Mouse (Mus musculus): Measurements from ENCODE around the gene C1ql1. TPM values are rescaled to one million over a fixed set of nuclear protein-coding genes. Genes with fewer than 3 reads are reported as not detected.

Gene C1ql1
- polyA plus RNA-seq, 1 experiment from 2014 or later = 7.9 TPM

DNA sequence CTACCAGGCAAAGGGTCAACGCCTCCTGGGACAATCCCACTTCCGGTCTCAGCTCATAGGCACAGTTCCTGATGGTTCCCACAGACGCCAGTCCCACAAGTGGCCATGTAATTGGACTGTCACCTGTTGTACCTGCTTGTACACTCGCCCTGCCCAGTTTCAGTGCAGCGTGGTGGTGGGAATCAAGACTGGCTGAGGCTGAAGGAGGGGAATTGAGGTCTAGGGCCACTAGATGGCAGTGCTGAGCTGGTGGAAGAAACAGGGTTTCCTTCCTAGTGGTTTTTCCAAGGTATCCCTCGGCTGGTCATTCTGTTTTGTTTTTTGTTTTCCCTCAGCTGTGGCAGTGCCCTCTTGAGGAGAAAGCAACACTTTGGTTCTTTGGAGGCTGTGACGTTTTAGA, 45.7 kb downstream of the C1ql1 start, which contains the start of gene Gfap:
Gene Gfap (minus strand): TSS at position 150 of the 400 bp plus-strand sequence.
- ATAC-seq = no peak; the same call in 1 of the 2 replicates
- H3K4me3 ChIP-seq (ENCODE audit: low read depth, low read length) = no peak within 1 kb of the TSS
- no peak within 1 kb of the TSS for H3K4me2 ChIP-seq (ENCODE audit: low read length)
- peaks cover 4% of the 10 kb centered on the region; the same call in 1 of the 2 replicates for H3K4me1 ChIP-seq (ENCODE audit: control insufficient read depth, insufficient read depth, low read length)
- WGBS = 13% methylated on average over 7 of the region's 7 CpGs
- no peak within 1 kb of the TSS for H3K9ac ChIP-seq (ENCODE audit: low read depth, low read length)
- H3K9me3 ChIP-seq (replicated peaks; ENCODE audit: control insufficient read depth, low read length, poor library complexity, severe bottlenecking) = no peaks in the 10 kb centered on the region
- H3K27ac ChIP-seq (ENCODE audit: low read length) = no peak within 1 kb of the TSS
- no peaks in the 10 kb centered on the region; the same call in 1 of the 2 replicates for H3K27me3 ChIP-seq (ENCODE audit: control insufficient read depth, insufficient read depth, low read depth, low read length)
- H3K36me3 ChIP-seq (ENCODE audit: control insufficient read depth, insufficient read depth, low read length) = no peaks in the 10 kb centered on the region

DNA sequence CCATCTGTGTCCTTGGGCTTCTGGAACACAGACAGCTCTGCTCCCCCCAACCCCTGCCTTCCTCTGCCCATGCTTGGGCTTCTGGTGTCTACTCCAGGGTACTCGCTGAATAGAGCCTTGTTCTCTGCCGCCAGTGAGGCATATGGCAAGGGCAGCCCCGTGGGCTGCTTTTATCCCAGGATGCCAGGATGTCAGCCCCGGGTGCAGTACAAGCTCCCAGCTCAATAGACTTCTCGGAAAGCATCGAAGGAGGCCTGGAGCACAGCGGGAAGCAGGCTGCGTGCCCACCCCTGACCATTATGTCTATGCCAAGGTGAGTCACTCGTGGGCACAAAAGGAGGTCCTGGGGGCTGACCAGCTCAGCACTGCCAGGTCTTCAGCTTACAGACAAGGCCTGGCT, 48.1 kb downstream of the C1ql1 start:
- Histone ChIP-seq H3K4me1 (ENCODE audit: control insufficient read depth, insufficient read depth, low read length) (0 out of 2 replicates have a peak, but pooled peaks cover 2% of the 10 kb centered on the region), H3K4me2 (ENCODE audit: low read length) (no peak overlapping the region), H3K27me3 (ENCODE audit: control insufficient read depth, insufficient read depth, low read depth, low read length) (peaks cover 12% of the 10 kb centered on the region), H3K27ac (ENCODE audit: low read length) (no peak overlapping the region), H3K9ac (ENCODE audit: low read depth, low read length) (no peak overlapping the region), H3K36me3 (ENCODE audit: control insufficient read depth, insufficient read depth, low read length) (no peaks in the 10 kb centered on the region), H3K4me3 (ENCODE audit: low read depth, low read length) (no peak overlapping the region), H3K9me3 (replicated peaks; ENCODE audit: control insufficient read depth, low read length, poor library complexity, severe bottlenecking) (no peaks in the 10 kb centered on the region)
- peak; percentile 81 for ATAC-seq
- WGBS = 54% methylated on average over 9 of the region's 9 CpGs

DNA sequence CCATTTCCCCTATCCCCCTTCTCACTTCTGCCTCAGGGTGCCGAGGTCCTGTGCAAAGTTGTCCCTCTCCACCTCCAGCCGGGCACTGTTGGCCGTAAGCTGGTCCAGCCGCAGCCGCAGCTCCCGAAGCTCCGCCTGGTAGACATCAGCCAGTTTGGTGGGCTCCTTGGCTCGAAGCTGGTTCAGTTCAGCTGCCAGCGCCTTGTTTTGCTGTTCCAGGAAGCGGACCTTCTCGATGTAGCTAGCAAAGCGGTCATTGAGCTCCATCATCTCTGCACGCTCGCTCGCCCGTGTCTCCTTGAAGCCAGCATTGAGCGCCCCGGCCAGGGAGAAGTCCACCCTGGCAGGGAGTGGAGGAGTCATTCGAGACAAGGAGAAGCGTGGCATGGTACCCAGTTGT, 49.8 kb downstream of the C1ql1 start:
- Histone ChIP-seq H3K4me3 (ENCODE audit: low read depth, low read length) (no peak overlapping the region), H3K4me2 (ENCODE audit: low read length) (no peak overlapping the region), H3K36me3 (ENCODE audit: control insufficient read depth, insufficient read depth, low read length) (no peaks in the 10 kb centered on the region), H3K27me3 (ENCODE audit: control insufficient read depth, insufficient read depth, low read depth, low read length) (peaks cover 26% of the 10 kb centered on the region), H3K4me1 (ENCODE audit: control insufficient read depth, insufficient read depth, low read length) (peaks cover 4% of the 10 kb centered on the region; the same call in 1 of the 2 replicates), H3K9me3 (replicated peaks; ENCODE audit: control insufficient read depth, low read length, poor library complexity, severe bottlenecking) (no peaks in the 10 kb centered on the region), H3K9ac (ENCODE audit: low read depth, low read length) (no peak overlapping the region), H3K27ac (ENCODE audit: low read length) (no peak overlapping the region)
- no peak for ATAC-seq
- 76% methylated on average over 20 of the region's 20 CpGs for WGBS

DNA sequence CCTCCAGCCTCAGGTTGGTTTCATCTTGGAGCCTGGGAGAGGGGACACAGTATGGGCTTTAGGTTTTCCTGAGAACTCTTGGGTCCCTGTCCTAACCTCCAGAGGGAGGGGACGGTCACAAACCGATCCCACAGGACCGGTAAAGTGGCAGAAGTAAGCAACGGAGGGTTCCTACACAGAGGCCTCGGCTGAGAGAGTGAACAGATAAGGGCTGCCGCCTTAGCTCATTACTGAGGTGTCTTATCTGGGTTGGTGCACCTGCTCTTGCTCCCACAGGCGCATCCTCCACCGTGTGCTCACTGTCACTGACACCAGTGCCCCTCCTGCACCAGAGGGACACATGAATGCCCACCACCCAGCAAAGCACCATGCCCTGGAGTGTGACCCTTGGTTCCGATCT, 50.7 kb downstream of the C1ql1 start:
- 85% methylated on average over 9 of the region's 9 CpGs for WGBS
- no peak overlapping the region for H3K4me3 ChIP-seq (ENCODE audit: low read depth, low read length)
- no peak for ATAC-seq
- H3K36me3 ChIP-seq (ENCODE audit: control insufficient read depth, insufficient read depth, low read length) = no peaks in the 10 kb centered on the region
- no peaks in the 10 kb centered on the region for H3K9me3 ChIP-seq (replicated peaks; ENCODE audit: control insufficient read depth, low read length, poor library complexity, severe bottlenecking)
- H3K9ac ChIP-seq (ENCODE audit: low read depth, low read length) = no peak overlapping the region
- H3K4me2 ChIP-seq (ENCODE audit: low read length) = no peak overlapping the region
- H3K27ac ChIP-seq (ENCODE audit: low read length) = no peak overlapping the region
- H3K4me1 ChIP-seq (ENCODE audit: control insufficient read depth, insufficient read depth, low read length) = peaks cover 4% of the 10 kb centered on the region; the same call in 1 of the 2 replicates
- H3K27me3 ChIP-seq (ENCODE audit: control insufficient read depth, insufficient read depth, low read depth, low read length) = peaks cover 28% of the 10 kb centered on the region

DNA sequence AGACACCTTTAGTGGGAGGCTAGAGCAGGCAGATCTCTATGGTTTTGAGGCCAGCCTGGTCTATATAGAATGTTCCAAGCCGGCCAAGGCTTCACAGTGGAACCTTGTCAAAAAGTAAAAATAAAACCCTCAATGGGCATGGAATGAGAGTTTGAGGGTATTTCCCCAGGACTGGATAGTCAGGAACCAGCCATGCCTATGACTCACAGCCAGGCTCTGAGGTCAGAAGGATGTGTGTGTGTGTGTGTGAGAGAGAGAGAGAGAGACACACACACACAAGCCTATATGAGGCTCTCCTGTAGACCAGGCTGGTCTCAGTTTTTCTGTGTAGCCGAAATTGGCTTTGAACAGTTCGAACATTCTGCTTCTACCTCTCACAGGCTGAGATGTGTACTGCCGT, 51.8 kb downstream of the C1ql1 start:
- Histone ChIP-seq H3K9me3 (replicated peaks; ENCODE audit: control insufficient read depth, low read length, poor library complexity, severe bottlenecking) (no peaks in the 10 kb centered on the region), H3K9ac (ENCODE audit: low read depth, low read length) (no peak overlapping the region), H3K4me3 (ENCODE audit: low read depth, low read length) (no peak overlapping the region), H3K36me3 (ENCODE audit: control insufficient read depth, insufficient read depth, low read length) (no peaks in the 10 kb centered on the region), H3K27ac (ENCODE audit: low read length) (no peak overlapping the region), H3K27me3 (ENCODE audit: control insufficient read depth, insufficient read depth, low read depth, low read length) (peaks cover 28% of the 10 kb centered on the region), H3K4me1 (ENCODE audit: control insufficient read depth, insufficient read depth, low read length) (peaks cover 4% of the 10 kb centered on the region; the same call in 1 of the 2 replicates), H3K4me2 (ENCODE audit: low read length) (no peak overlapping the region)
- no peak for ATAC-seq
- WGBS = 88% methylated on average over 4 of the region's 4 CpGs

DNA sequence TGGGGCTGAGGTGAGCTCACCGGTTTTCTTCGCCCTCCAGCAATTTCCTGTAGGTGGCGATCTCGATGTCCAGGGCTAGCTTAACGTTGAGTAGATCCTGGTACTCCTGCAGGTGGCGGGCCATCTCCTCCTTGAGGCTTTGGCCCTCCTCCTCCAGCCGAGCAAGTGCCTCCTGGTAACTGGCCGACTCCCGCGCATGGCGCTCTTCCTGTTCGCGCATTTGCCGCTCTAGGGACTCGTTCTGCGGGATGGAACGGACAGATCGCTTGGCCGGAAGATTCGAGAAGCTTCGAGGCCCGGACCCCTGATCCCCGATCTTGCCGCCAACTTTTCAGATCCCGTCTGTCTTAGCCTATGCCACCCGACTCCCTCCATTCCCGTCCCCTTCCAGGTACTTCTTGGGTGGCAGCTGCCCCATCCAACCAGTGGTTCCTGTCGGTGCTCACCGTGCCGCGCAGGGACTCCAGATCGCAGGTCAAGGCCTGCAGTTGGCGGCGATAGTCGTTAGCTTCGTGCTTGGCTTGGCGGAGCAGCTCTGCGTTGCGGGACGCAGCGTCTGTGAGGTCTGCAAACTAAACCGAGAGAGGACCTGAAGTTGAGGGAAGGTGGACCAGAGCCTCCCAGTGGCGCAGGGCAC, 53.4 kb downstream of the C1ql1 start:
- H3K4me2 ChIP-seq (ENCODE audit: low read length) = peak overlapping the region; percentile 52
- H3K27ac ChIP-seq (ENCODE audit: low read length) = no peak overlapping the region
- peaks cover 28% of the 10 kb centered on the region for H3K27me3 ChIP-seq (ENCODE audit: control insufficient read depth, insufficient read depth, low read depth, low read length)
- ATAC-seq = no peak
- H3K4me1 ChIP-seq (ENCODE audit: control insufficient read depth, insufficient read depth, low read length) = peaks cover 3% of the 10 kb centered on the region; the same call in 1 of the 2 replicates
- H3K4me3 ChIP-seq (ENCODE audit: low read depth, low read length) = peak overlapping the region; percentile 27
- WGBS = 3% methylated on average over 43 of the region's 43 CpGs
- H3K36me3 ChIP-seq (ENCODE audit: control insufficient read depth, insufficient read depth, low read length) = no peaks in the 10 kb centered on the region
- no peaks in the 10 kb centered on the region for H3K9me3 ChIP-seq (replicated peaks; ENCODE audit: control insufficient read depth, low read length, poor library complexity, severe bottlenecking)
- H3K9ac ChIP-seq (ENCODE audit: low read depth, low read length) = peak overlapping the region; percentile 38; the same call in 1 of the 2 replicates

DNA sequence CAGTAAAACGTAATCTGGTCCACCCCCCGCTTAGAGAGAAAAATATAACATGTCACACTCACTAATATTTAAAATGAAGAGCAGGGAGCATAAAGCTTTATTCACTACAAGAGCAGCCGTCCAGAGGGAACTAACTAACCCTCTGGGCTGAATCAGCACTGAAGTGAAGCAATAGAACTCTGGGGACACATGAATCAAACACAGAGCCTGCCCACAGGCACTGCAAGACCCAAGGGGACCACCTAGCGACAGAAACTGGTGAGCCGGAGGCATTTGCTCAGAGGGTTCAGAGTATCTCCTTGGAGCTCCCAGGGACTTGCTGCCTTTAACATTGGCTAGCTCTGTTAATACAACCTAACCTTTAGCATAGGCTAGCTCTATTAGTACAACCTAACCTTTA, 56.4 kb downstream of the C1ql1 start:
- peaks cover 6% of the 10 kb centered on the region for H3K4me1 ChIP-seq (ENCODE audit: control insufficient read depth, insufficient read depth, low read length)
- no peaks in the 10 kb centered on the region for H3K9me3 ChIP-seq (replicated peaks; ENCODE audit: control insufficient read depth, low read length, poor library complexity, severe bottlenecking)
- H3K9ac ChIP-seq (ENCODE audit: low read depth, low read length) = no peak overlapping the region
- ATAC-seq = no peak
- H3K27ac ChIP-seq (ENCODE audit: low read length) = no peak overlapping the region
- H3K27me3 ChIP-seq (ENCODE audit: control insufficient read depth, insufficient read depth, low read depth, low read length) = peaks cover 28% of the 10 kb centered on the region
- no peaks in the 10 kb centered on the region for H3K36me3 ChIP-seq (ENCODE audit: control insufficient read depth, insufficient read depth, low read length)
- 69% methylated on average over 5 of the region's 5 CpGs for WGBS
- no peak overlapping the region for H3K4me2 ChIP-seq (ENCODE audit: low read length)
- H3K4me3 ChIP-seq (ENCODE audit: low read depth, low read length) = no peak overlapping the region

Other genes with a start within 250 kb of the C1ql1 start
- gene Ccdc43, start 248.9 kb downstream of the C1ql1 start, polyA plus RNA-seq (2015; fragmentation: Nextera tagmentation; extraction: Ambion mirVana) = 43.1 and 46.3 TPM in 2 replicates
- 32.2 and 34.9 TPM in 2 replicates for gene Adam11, start 185.2 kb downstream of the C1ql1 start, polyA plus RNA-seq (2015; fragmentation: Nextera tagmentation; extraction: Ambion mirVana)
- 25.8 and 28.2 TPM in 2 replicates for gene Gjc1, start 127.0 kb downstream of the C1ql1 start, polyA plus RNA-seq (2015; fragmentation: Nextera tagmentation; extraction: Ambion mirVana)
- gene Higd1b, start 110.8 kb downstream of the C1ql1 start, polyA plus RNA-seq (2015; fragmentation: Nextera tagmentation; extraction: Ambion mirVana) = 15.7 and 19.3 TPM in 2 replicates
- gene Eftud2, start 65.7 kb downstream of the C1ql1 start, polyA plus RNA-seq (2015; fragmentation: Nextera tagmentation; extraction: Ambion mirVana) = 133 and 134 TPM in 2 replicates
- 2.3 TPM in 2 replicates for gene Ccdc103, start 65.5 kb downstream of the C1ql1 start, polyA plus RNA-seq (2015; fragmentation: Nextera tagmentation; extraction: Ambion mirVana)
- gene Fam187a, start 61.5 kb downstream of the C1ql1 start, polyA plus RNA-seq (2015; fragmentation: Nextera tagmentation; extraction: Ambion mirVana) = not detected in 2 replicates
- 0.27 and 1.2 TPM in 2 replicates for gene Gfap, start 45.8 kb downstream of the C1ql1 start, polyA plus RNA-seq (2015; fragmentation: Nextera tagmentation; extraction: Ambion mirVana)
- 0.75 and 1.4 TPM in 2 replicates for gene Kif18b, start 21.6 kb downstream of the C1ql1 start, polyA plus RNA-seq (2015; fragmentation: Nextera tagmentation; extraction: Ambion mirVana)
- 25.5 and 26.8 TPM in 2 replicates for gene Nmt1, start 81.5 kb upstream of the C1ql1 start, polyA plus RNA-seq (2015; fragmentation: Nextera tagmentation; extraction: Ambion mirVana)
- 157 and 174 TPM in 2 replicates for gene Dcakd, start 81.6 kb upstream of the C1ql1 start, polyA plus RNA-seq (2015; fragmentation: Nextera tagmentation; extraction: Ambion mirVana)
- gene Plcd3, start 155.0 kb upstream of the C1ql1 start, polyA plus RNA-seq (2015; fragmentation: Nextera tagmentation; extraction: Ambion mirVana) = 2.8 and 3.6 TPM in 2 replicates
- 11.6 and 13.0 TPM in 2 replicates for gene Acbd4, start 155.0 kb upstream of the C1ql1 start, polyA plus RNA-seq (2015; fragmentation: Nextera tagmentation; extraction: Ambion mirVana)
- gene Hexim1, start 169.5 kb upstream of the C1ql1 start, polyA plus RNA-seq (2015; fragmentation: Nextera tagmentation; extraction: Ambion mirVana) = 4.1 and 4.2 TPM in 2 replicates
- gene Hexim2, start 185.7 kb upstream of the C1ql1 start, polyA plus RNA-seq (2015; fragmentation: Nextera tagmentation; extraction: Ambion mirVana) = 29.9 and 37.0 TPM in 2 replicates
- gene Fmnl1, start 224.4 kb upstream of the C1ql1 start, polyA plus RNA-seq (2015; fragmentation: Nextera tagmentation; extraction: Ambion mirVana) = 5.7 and 6.3 TPM in 2 replicates

Measured in midbrain, embryonic 16.5 days (tissue).